Mouse (Mus musculus): ENCODE measurements at regions not wholly inside any gene's neighbourhood (a gene's known extent, or its start where the extent isn't known, plus 50 kb on each side); places are given as distances from the start of the nearest gene placed in this dataset.

DNA sequence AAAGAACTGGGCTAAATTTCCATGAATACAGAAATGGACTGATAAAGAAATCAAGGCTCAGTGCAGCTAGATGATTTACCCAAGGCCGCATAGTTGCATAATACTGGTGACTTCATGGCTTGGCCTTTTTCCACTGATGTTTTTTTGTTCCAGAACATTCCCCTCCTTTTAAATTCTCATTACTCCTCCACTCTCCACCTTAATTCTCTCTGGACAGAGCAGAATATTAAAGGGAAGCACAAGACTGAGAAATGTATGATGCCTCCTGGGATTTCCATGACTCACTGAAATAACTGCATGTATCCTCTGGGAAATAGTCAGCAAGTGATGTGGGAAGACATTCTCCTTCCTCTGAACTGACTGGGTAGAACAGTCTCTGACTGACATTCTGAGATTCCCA, 480.5 kb downstream of the Gsdmc2 start:
- TF ChIP-seq CHD2 (IDR thresholded peaks at IDR 0.05; ENCODE audit: low read depth, low read length) = no peak
- no peak for TF ChIP-seq ZC3H11A (IDR thresholded peaks at IDR 0.05; ENCODE audit: borderline replicate concordance, low read depth, low read length)
- TF ChIP-seq HCFC1 (IDR thresholded peaks at IDR 0.05; ENCODE audit: borderline replicate concordance, insufficient read depth, low read length) = no peak
- TF ChIP-seq ZNF384 (IDR thresholded peaks at IDR 0.05; ENCODE audit: low read depth, low read length) = no peak
- no peak for TF ChIP-seq MAFK (IDR thresholded peaks at IDR 0.05; ENCODE audit: insufficient read depth, low read depth, low read length)

Data from ES-E14 (cell line).